Mouse (Mus musculus) hindbrain, embryonic 16.5 days (tissue): ENCODE measurements around the gene Zfp691. TPM values are rescaled to one million over a fixed set of nuclear protein-coding genes. Genes with fewer than 3 reads are reported as not detected.

Source experiments
- ATAC-seq: fragments of 200-750 bp; cut with Nextera tagmentation; 2 replicates; pipeline ENCODE4 v1.8.0; 2017; ENCODE audit warnings: moderate TSS enrichment, moderate library complexity
- H3K27ac ChIP-seq: fragments of 300-500 bp; sonication (generic); 2 replicates; pipeline ENCODE4 v1.5.1; 2014; ENCODE audit warnings: low read depth, mild to moderate bottlenecking, control low read depth, low read length, moderate library complexity
- H3K27me3 ChIP-seq: fragments of 300-500 bp; sonication (generic); replicated peaks from 2 replicates; pipeline ENCODE4 v1.6.1; 2014; ENCODE audit warnings: low read length; ENCODE audit not compliant: control insufficient read depth, insufficient read depth
- H3K36me3 ChIP-seq: fragments of 300-500 bp; sonication (generic); 2 replicates; pipeline ENCODE4 v1.6.1; 2014; ENCODE audit warnings: mild to moderate bottlenecking, low read length, moderate library complexity, mixed read lengths; ENCODE audit not compliant: control insufficient read depth, insufficient read depth
- H3K4me1 ChIP-seq: fragments of 300-500 bp; sonication (generic); 2 replicates; pipeline ENCODE4 v1.6.1; 2014; ENCODE audit warnings: low read depth, low read length; ENCODE audit not compliant: control insufficient read depth, insufficient read depth
- H3K4me2 ChIP-seq: fragments of 300-500 bp; sonication (generic); 2 replicates; pipeline ENCODE4 v1.6.1; 2014; ENCODE audit warnings: mild to moderate bottlenecking, low read length, control low read depth, moderate library complexity
- H3K4me3 ChIP-seq: fragments of 300-500 bp; sonication (generic); 2 replicates; pipeline ENCODE4 v1.5.1; 2014; ENCODE audit warnings: mild to moderate bottlenecking, low read length, control low read depth, moderate library complexity
- H3K9ac ChIP-seq: fragments of 300-500 bp; sonication (generic); 2 replicates; pipeline ENCODE4 v1.6.1; 2014; ENCODE audit warnings: low read depth, mild to moderate bottlenecking, control low read depth, low read length, moderate library complexity
- H3K9me3 ChIP-seq: fragments of 300-500 bp; sonication (generic); 2 replicates; pipeline ENCODE4 v1.6.1; 2014; ENCODE audit warnings: mild to moderate bottlenecking, low read length, moderate library complexity; ENCODE audit not compliant: control insufficient read depth
- WGBS: fragments of 180-500 bp; shearing (Covaris S2); extraction: QIAGEN DNeasy Blood & Tissue Kit; methylation state at CpG from one replicate; pipeline ENCODE4 v1.1.7; 2014; 5-methylcytosine and 5-hydroxymethylcytosine counted together
- polyA plus RNA-seq: library from polyadenylated mRNA; unstranded; fragments of >200 nt; fragmentation: Nextera tagmentation; extraction: Ambion mirVana; gene quantifications from 2 replicates; pipeline ENCODE4 v1.2.1, GENCODE M21; 2015

The Zfp691 gene
- polyA plus RNA-seq, 1 experiment from 2014 or later = 2.9 TPM

DNA sequence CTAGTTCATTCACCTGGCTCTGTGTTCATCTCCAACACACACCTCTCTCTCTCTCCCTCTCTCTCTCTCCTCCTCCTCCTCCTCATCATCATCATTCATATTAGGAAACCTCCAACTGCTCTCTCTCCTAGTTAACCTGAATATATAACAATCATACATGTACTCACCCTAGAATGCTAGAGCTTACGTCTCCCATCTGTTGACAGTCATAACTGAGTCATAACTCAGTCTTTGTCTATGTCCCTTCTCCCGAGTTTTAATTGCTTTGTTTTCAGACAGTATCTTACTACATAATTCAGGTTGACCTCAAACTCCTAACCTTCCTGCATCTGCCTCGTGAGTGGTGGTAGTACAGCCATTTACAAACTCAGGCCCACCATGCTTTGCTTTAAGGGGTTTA, 17.3 kb upstream of the Zfp691 start:
- H3K9ac ChIP-seq = no peak overlapping the region
- 76% methylated on average over 3 of the region's 3 CpGs for WGBS
- no peak overlapping the region for H3K27ac ChIP-seq
- H3K4me2 ChIP-seq = no peak overlapping the region
- H3K9me3 ChIP-seq = no peaks in the 10 kb centered on the region
- ATAC-seq = no peak
- H3K27me3 ChIP-seq = no peaks in the 10 kb centered on the region
- no peaks in the 10 kb centered on the region for H3K36me3 ChIP-seq
- no peaks in the 10 kb centered on the region; the same call in 1 of the 2 replicates for H3K4me1 ChIP-seq
- no peak overlapping the region for H3K4me3 ChIP-seq

DNA sequence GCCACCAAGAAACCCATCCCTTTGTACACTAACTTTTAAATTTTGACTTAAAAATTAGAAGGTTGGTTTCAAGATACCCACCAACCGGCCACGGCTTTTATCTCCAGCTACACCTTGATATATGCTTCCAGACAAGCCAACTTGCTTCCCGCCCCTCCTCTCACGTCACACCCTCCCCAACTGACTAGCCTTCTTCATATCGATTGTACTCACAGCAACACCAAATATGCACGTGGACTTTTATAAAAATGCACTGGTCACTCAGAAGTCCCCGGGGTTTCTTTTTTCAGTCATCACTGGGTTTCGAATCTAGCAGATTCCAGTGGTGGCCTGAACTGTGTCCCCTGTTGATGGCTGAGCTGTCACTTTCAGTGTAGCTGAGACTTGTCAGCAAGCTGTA, 16.6 kb upstream of the Zfp691 start:
- 85% methylated on average over 8 of the region's 8 CpGs for WGBS
- ATAC-seq = no peak
- H3K4me2 ChIP-seq = no peak overlapping the region
- H3K36me3 ChIP-seq = no peaks in the 10 kb centered on the region
- H3K4me3 ChIP-seq = no peak overlapping the region
- no peak overlapping the region for H3K9ac ChIP-seq
- no peaks in the 10 kb centered on the region for H3K27me3 ChIP-seq
- no peaks in the 10 kb centered on the region for H3K4me1 ChIP-seq
- H3K27ac ChIP-seq = no peak overlapping the region
- no peaks in the 10 kb centered on the region for H3K9me3 ChIP-seq

DNA sequence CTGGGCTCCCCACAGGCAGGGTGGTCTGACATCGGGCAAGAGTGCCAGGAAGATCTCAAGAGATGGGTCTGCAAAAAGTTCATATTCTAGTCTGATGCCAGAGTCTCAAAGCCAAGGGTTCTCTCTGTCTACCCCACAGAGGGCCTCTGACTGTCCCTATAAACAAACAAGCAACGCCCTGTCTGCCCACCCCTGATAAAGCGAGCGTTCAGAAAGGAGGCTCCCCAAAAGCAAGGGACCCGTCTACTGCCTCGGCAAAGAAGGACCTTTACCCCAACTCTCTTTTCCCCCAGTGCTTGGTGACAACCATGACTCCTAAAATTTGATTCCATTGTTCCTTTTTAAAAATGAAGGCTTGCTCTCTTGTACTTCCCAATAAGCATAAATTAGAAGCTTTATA, 15.9 kb upstream of the Zfp691 start, which contains the start of gene Ermap:
Ermap (minus strand) TSS at position 148 of the 400 bp plus-strand sequence.
- Histone ChIP-seq H3K36me3 (no peaks in the 10 kb centered on the region), H3K4me2 (no peak within 1 kb of the TSS), H3K27ac (no peak within 1 kb of the TSS), H3K9ac (no peak within 1 kb of the TSS), H3K4me1 (no peaks in the 10 kb centered on the region), H3K9me3 (no peaks in the 10 kb centered on the region), H3K27me3 (no peaks in the 10 kb centered on the region), H3K4me3 (no peak within 1 kb of the TSS)
- 56% methylated on average over 6 of the region's 6 CpGs for WGBS
- no peak for ATAC-seq

DNA sequence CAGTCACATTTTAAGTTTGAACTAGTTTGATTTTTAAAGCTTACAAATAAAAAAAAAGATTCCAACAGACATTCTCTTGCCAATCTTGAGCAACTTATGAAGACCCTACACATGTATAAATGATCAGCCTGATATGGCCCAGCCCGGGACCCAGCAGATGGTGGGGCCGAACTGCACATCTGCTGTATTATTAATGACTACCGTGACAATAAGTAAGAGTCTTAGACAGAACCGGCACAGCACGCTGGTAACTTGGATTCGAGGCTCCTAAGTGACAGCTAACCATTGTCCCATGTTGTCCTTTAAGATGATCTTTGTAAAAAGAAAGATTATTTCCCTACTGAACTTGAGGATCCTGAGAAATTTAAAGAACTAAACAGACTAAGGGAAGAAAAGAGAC, 15.4 kb upstream of the Zfp691 start:
- Histone ChIP-seq H3K27ac (no peak overlapping the region), H3K4me1 (no peaks in the 10 kb centered on the region), H3K9me3 (no peaks in the 10 kb centered on the region), H3K36me3 (no peaks in the 10 kb centered on the region), H3K4me3 (no peak overlapping the region), H3K4me2 (no peak overlapping the region), H3K9ac (no peak overlapping the region), H3K27me3 (no peaks in the 10 kb centered on the region)
- no peak for ATAC-seq
- 37% methylated on average over 6 of the region's 6 CpGs for whole genome bisulfite sequencing

DNA sequence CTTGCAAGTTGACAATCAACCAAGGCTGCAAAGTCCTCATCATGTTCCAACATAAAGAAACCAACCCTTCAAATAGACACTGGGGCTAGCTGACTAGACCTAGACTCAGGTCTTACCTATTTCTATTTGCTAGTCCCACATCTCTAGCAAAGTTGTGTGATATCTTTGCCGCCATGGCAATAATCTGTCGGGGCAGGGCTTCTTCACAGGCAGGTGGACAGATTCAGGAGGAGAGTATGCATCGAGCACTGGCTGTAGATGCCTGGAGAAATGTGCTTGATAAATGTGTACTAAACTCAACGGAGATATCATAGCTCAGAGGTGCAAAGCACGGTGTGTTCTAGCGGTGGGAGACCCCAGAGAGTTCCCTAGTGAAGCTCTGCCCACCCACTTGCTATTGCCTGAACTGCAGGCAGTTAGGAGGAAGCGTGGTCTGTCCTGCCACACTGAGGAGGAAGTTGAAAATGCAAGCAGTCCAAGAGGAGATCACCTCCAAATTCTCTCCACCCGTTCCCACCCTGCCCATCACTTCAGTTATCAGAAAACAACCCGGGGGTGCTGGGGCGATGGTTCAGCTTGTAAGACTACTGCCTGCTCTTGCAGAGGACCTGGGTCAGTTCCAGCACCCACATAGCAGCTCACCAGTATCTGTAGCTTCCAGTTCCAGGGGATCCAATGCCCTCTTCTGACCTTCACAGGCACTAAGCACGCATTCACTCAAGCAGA, 14.2 kb upstream of the Zfp691 start:
- 55% methylated on average over 11 of the region's 11 CpGs for WGBS
- no peak overlapping the region for H3K4me2 ChIP-seq
- H3K27ac ChIP-seq = no peak overlapping the region
- H3K27me3 ChIP-seq = no peaks in the 10 kb centered on the region
- no peaks in the 10 kb centered on the region for H3K4me1 ChIP-seq
- H3K4me3 ChIP-seq = no peak overlapping the region
- no peaks in the 10 kb centered on the region for H3K9me3 ChIP-seq
- no peaks in the 10 kb centered on the region for H3K36me3 ChIP-seq
- H3K9ac ChIP-seq = no peak overlapping the region
- peak; percentile 50; the same call in 1 of the 2 replicates for ATAC-seq

DNA sequence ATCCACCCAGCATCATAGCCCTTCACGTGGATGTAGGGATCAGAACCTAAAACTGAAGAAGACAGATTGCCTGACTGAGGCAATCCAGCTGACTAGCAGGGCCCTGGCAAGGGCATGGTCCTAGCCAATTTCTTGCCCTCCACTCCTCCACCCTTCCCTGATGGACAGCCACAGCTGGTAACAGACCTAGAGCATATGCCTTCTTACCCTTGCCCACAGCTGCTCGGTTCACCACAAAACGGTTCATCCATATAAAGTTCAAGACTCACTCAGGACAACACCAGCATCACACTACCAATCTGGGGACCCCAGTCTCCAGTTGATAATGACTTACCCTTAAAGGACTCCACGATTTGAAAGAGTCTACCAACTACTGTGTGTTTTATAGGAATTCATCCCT, 11.8 kb upstream of the Zfp691 start:
- Histone ChIP-seq H3K27ac (no peak overlapping the region), H3K4me2 (no peak overlapping the region), H3K9me3 (no peaks in the 10 kb centered on the region), H3K36me3 (no peaks in the 10 kb centered on the region), H3K27me3 (no peaks in the 10 kb centered on the region), H3K9ac (no peak overlapping the region), H3K4me1 (no peaks in the 10 kb centered on the region), H3K4me3 (no peak overlapping the region)
- 85% methylated on average over 4 of the region's 4 CpGs for WGBS
- ATAC-seq = no peak

DNA sequence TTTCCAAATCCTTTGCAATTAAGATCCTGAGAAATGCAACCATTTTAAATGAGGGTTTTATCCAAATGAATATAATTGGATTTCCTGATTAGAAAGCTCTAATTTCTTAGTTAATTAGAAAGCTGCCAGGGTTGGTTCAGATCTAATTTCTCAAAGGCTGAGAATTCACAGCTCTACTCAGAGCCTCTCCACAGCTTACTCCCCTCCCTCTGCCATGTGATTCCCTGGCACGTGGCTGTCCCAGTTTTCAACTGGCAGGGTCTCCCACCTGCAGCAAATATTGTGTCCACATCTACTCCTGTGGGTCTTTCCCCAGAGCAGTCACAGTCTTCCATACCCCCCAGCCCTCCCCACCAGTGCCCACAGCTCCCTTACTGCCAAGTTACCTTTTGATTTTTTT, 9.5 kb upstream of the Zfp691 start:
- ATAC-seq = 0 out of 2 replicates have a peak, but pooled peaks have one; percentile 53
- WGBS = 33% methylated on average over 1 of the region's 1 CpGs

DNA sequence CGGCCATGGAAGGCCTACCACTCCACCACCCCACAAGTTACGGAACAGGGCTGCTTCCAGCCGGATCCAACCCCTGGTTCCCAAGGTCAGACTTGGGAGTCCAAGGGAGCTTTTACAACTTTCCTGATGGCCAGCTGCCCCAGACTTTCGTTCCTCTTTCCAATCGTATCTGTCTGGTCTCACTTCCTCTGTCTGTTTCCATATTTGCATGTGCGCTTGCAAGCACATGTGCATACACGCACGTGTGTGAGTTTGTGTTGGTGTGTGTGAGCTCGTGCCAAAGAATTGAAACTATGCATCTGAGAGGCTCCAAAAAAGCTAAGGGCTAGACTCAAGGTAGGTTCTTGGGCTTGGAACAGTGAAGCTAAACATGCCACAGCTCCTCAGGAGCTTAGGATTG, 7.5 kb upstream of the Zfp691 start:
- Histone ChIP-seq H3K9ac (no peak overlapping the region), H3K27ac (no peak overlapping the region), H3K27me3 (no peaks in the 10 kb centered on the region), H3K9me3 (no peaks in the 10 kb centered on the region), H3K4me1 (no peaks in the 10 kb centered on the region), H3K4me3 (no peak overlapping the region), H3K36me3 (no peaks in the 10 kb centered on the region), H3K4me2 (no peak overlapping the region)
- 92% methylated on average over 9 of the region's 9 CpGs for WGBS
- no peak for ATAC-seq

More for the DNA sequence above, 9.5 kb upstream of the Zfp691 start:
- no peaks in the 10 kb centered on the region for H3K27me3 ChIP-seq
- no peaks in the 10 kb centered on the region for H3K4me1 ChIP-seq
- H3K9ac ChIP-seq = no peak overlapping the region
- no peak overlapping the region for H3K4me2 ChIP-seq
- no peak overlapping the region for H3K27ac ChIP-seq
- no peaks in the 10 kb centered on the region for H3K9me3 ChIP-seq
- H3K4me3 ChIP-seq = no peak overlapping the region
- no peaks in the 10 kb centered on the region for H3K36me3 ChIP-seq

DNA sequence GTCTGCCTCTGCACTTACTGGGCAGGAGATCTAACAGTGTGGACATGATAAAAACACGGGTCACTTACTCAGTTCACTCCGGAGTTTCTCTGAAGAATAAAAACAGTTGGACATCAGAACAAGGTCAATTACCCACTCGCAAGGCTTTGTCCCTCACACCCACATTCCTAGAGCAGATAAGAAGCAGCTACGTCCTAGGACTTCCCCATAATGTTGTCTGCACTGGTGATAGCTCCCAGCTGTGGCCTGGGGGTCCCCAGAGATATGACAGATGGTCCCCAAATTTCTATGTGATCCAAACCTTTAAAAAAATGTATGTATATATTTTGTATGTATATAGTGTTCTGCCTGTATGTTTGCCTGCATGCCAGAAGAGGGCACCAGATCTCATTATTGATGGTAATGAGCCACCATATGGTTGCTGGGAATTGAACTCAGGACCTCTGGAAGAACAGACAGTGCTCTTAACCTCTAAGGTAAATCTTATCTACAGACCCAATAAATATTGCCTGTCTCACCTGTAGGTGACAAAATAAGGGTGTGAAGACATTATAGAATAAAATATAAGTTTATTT, 6.2 kb upstream of the Zfp691 start:
- no peak for ATAC-seq
- Histone ChIP-seq H3K36me3 (no peaks in the 10 kb centered on the region), H3K4me2 (no peak overlapping the region), H3K4me1 (no peaks in the 10 kb centered on the region), H3K4me3 (no peak overlapping the region), H3K27me3 (no peaks in the 10 kb centered on the region), H3K27ac (no peak overlapping the region), H3K9ac (no peak overlapping the region), H3K9me3 (no peaks in the 10 kb centered on the region)
- WGBS = 53% methylated on average over 4 of the region's 4 CpGs
